Mouse (Mus musculus) liver, postnatal 0 days (tissue): ENCODE data around the gene Cln5.

Source experiments
- CTCF ChIP-seq: sonication (generic); IDR thresholded peaks from 2 replicates; pipeline ENCODE4 v1.5.1; 2016; ENCODE audit warnings: antibody characterized with exemption, low read depth
- EP300 ChIP-seq: IDR thresholded peaks from 2 replicates; pipeline ENCODE4 v1.6.1; 2016; ENCODE audit warnings: antibody characterized with exemption, low read depth, mild to moderate bottlenecking

DNA sequence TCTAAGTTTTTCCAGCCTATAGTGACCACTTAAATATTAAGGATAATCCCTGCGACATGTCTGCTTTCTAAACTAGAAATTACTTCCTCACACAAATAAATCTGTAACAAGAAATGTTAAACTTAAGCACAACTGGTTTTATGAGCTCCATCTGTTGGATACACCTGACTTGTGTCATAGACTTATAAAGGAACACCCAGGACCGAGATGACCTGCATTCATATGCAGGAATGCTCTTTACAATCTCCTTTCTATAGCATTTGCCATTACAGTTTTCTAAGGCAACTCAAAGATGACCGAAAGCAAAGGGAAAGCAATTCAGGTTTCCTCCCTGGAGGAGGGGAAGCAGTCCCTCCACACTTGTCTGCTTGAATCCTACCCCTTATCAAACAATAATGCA, 23.2 kb downstream of the Cln5 start:
- TF ChIP-seq CTCF (no peak), EP300 (no peak)
